Mouse (Mus musculus): ENCODE results near the gene Fastk.

DNA sequence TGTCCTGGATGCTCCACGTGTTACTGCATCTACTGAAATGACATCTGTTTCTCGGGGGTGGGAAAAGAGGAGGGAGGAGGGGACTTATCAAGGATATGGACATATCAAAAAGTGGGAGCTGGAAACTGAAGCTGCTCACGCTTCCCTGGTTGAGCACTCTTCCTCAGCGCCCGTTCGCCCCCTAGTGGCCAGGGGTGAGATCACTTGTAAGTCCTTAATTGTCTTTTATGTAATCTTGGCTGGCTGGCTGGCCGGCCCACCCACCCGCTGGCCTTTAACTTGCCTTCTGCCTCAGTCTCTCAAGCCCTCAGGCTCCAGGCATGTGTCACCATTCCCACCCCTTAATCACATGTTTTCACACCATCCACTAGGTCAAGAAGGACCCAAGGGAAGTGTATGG is 41.0 kb upstream of the Fastk start:
- TF ChIP-seq CTCF (IDR thresholded peaks at IDR 0.05; ENCODE audit: low read depth) (peak; percentile 92), EP300 (IDR thresholded peaks at IDR 0.05; ENCODE audit: low read depth) (no peak)
